Mouse (Mus musculus) ES-E14 (cell line): Measurements from ENCODE around the gene Svop.

Experiments used
- HCFC1 ChIP-seq: IDR thresholded peaks from 2 replicates; pipeline ENCODE4 v1.6.1; 2012; ENCODE audit warnings: low read length, inconsistent platforms, borderline replicate concordance; ENCODE audit not compliant: insufficient read depth
- MAFK ChIP-seq: IDR thresholded peaks from 2 replicates; pipeline ENCODE4 v1.6.1; 2014; ENCODE audit warnings: mild to moderate bottlenecking, low read depth, low read length, inconsistent platforms; ENCODE audit not compliant: insufficient read depth
- ZC3H11A ChIP-seq: IDR thresholded peaks from 2 replicates; pipeline ENCODE4 v1.6.1; 2012; ENCODE audit warnings: low read depth, mild to moderate bottlenecking, inconsistent platforms, low read length, borderline replicate concordance
- ZNF384 ChIP-seq: IDR thresholded peaks from 2 replicates; pipeline ENCODE4 v1.6.1; 2012; ENCODE audit warnings: low read depth, low read length, inconsistent platforms

DNA sequence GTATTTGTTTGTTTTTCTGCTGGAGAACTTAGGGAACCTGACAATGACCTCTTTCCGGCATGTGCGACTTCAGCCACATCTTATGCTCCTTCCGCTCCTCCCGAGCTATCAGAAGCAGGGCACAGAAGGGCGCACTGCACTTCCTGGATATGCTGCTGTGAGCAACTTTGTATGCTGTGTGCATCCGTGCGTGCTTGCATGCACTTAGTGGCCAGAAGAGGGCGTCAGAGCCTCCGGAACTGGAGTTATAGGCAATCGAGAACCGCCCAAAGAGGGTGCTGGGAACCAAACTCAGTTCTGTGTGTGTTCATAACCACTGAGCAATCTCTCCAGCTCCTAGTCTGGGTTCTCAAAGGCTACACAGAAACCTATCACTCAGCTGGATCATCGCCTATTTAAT is 60.7 kb downstream of the Svop start:
- TF ChIP-seq ZNF384 (no peak), ZC3H11A (no peak), MAFK (no peak), HCFC1 (no peak)
